Mouse (Mus musculus): ENCODE measurements around the gene Ndufa11.

GRCm38 (mm10) chr17:56715360-56715759 lies 2.2 kb upstream of the Ndufa11 start:
- TF ChIP-seq MAFK (IDR thresholded peaks at IDR 0.05; ENCODE audit: insufficient read depth, low read depth, low read length): no peak
- no peak for TF ChIP-seq HCFC1 (IDR thresholded peaks at IDR 0.05; ENCODE audit: borderline replicate concordance, insufficient read depth, low read length)
- TF ChIP-seq CHD2 (IDR thresholded peaks at IDR 0.05; ENCODE audit: low read depth, low read length): no peak
